Mouse (Mus musculus): ENCODE results near the gene Gipr.

The Gipr gene

DNA sequence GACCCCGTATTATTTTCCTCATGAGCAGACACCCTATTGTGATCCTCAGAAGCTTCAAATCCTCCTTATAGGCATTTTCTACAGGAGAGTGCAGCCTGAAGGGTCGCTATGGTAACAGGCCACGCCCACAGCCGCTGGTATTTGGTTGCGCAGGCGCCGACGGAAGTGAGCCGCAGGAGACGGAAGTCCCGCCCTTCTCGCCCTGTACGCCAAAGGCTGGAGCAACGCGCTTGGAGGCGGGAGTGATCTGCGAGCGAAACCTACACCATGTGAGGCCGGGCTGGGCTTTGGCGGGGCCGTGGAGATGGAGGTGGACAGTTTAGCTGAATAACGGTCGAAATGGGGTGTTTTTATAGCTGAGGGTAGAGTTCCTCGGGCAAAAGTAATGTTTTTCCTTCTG, 16.3 kb downstream of the Gipr start, which contains the start of gene Snrpd2:
Gene Snrpd2, plus strand, starts transcription at position 97 of the 400 bp plus-strand sequence.
- in situ Hi-C loops (cut with MboI, MseI), result no loop called here

DNA sequence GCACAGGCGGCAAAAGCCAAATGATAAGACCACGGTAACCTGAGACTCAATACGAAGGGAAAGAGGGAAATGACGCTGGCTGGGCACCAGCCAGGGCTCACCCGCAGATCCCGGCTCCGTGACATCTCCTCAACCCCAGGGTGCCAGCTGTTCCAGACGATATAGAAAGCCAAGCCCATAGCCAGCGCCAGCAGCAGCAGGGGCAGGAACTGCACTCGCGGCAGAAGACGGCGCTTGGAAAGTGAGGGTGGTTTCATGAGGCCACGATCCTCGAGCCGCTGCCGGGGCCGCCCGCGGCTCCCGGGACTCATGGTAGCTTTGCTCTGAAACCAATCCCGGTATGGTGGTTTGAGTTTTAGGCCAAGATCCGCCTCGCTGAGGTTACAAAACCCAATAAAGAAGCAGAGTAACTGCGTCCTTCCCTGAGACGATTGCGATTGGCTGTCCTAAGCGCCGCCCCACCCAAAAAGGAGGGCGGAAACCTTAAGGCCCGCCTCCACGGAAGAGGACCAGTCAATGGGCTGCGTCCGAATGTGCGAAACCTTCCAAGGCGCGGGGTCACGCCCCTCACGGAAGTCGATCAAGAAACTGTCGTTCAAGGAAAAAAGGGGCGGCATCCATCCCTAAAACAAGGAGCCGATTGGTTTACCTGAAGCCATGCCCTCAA, 16.9 kb downstream of the Gipr start, which contains the start of gene Qpctl:
Gene Qpctl, minus strand, starts transcription at position 417 of the 667 bp plus-strand sequence.
- in situ Hi-C loops (cut with MboI, MseI), result no loop called here

DNA sequence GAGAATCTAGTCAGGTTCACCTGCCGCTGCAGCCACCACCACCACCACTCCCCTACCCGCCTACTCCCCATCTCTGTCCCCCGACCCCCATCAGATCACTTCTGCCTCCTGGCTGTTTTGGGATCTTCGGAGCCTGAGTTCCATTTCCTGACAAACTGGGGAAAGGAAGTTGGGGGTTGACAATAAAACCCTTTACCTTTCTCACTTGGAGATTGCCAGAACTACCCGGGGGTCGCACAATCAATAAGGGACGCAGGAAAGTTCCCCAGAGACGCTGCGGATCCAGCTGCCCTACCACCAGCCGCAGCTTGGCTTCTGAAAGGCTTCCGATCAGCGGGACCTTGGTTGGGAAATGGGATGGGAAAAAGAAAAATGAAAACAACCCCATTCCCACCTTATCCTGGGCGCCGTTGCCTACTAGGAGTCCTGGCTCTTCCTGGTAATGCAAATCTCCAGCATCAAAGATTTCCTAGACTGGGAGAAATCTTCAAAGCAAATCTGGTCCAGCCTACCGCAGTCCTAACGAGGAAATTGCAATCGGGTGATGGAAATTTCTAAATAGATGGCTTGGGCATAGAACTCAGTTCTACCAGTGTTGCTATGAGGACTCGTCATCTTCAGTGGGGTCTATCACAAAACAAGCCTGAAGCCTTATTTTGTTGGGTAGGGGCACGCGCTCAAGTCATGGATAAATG, 17.6 kb downstream of the Gipr start:
- in situ Hi-C loops (cut with MboI, MseI), result no loop called here

DNA sequence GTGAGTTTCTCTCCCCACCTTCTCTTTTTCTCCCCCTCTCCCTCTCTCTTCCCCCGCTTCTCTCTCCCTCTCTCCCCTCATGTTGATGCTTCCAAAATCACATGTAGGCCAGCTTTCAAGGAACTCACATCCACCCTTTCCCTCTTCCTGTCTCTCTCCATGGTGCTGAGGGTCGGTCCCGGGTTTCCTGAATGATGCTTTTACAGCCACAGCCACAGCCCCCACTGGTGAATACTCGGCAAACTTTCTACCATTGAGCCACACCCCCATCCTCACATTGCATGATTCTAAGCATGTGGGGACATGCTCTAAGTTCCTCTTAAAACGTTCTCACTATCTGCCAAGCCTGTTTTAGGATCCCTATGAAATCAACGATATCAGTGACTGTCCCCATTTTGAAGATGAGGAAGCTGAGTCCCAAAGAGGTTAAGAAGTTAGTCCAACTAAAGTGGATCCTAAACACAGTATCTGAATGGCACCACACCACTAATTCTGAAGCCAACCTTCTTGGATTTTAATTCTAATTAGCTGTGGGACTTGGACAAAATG, 18.4 kb downstream of the Gipr start:
- in situ Hi-C loops (cut with MboI, MseI), result no loop called here

DNA sequence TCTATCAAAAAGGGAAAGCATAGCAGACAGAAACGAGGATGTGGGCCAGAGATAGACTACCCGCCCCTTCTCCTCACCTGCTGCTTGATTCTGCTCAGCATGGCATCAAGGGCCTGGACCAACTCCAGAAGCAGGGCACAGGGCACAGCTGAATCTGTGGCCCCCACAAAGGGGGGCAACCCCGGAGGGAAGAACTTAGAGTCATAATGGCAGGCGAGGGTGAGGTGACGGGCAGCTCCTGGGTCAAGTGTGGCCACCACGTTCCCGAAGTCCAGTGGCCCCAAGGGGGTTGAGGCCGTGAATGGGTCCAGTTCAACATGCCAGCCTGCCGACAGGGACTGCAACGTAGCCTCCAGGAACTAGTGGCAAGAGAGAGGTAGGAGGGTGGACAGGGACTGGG, 19.1 kb downstream of the Gipr start:
- in situ Hi-C loops (cut with MboI, MseI), result no loop called here

DNA sequence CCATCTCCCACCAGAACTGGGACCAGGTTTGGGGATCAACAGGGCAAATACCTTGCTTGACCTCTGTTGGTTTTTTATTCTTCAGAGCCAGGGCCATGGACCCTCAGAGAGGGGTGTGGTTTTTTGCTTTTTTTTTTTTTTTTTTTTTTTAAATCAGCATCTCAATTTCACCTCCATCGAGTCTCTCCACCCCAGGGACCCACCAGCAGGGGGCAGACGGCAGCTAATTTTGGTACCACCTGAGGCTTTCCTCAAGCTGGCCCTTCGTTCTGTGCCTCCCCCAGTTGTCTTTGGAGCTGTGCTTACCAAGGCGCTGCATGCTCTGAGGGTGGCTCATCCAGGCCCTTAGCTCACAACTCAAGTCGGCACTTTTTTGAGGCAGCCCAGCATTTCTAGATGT, 28.5 kb downstream of the Gipr start:
- in situ Hi-C loops (cut with MboI, MseI), result no loop called here

DNA sequence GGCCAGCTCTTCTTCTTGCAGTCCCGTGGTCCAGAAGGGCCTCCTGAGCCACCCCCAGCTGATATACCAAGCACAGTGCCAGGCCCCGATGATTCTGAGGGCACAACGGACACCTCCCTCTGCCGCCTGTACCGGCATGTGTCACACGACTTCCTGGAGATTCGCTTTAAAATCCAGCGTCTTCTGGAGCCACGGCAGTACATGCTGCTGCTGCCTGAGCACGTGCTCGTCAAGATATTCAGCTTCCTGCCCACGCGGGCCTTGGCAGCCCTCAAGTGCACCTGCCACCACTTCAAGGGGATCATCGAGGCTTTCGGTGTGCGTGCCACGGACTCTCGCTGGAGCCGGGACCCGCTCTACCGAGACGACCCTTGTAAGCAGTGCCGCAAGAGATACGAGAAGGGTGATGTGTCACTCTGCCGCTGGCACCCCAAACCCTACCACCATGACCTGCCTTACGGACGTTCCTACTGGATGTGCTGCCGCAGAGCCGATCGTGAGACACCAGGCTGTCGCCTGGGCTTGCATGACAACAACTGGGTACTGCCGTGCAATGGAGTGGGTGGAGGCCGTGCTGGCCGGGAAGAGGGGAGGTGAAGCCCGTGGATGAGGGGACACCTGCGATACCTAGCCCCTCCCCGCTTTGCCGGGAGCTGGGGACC, 29.1 kb downstream of the Gipr start:
- in situ Hi-C loops (cut with MboI, MseI), result no loop called here

DNA sequence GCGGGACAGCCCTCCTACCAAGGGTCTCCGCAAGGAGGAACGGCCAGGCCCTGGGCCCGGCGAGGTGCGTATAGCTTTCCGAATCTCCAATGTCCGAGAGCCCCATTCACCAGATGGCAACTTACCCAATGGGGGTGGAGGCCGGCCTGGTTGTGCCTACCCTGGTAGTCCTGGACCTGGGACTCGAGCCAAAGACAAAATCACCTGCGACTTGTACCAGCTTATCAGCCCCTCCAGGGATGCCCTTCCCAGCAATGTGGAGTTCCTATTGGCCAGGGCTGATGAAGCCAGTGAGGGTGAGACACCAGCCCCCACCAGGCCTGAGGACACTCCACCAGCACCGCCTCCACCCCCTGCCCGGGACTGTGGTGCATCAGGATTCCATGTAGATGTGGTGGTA, 29.8 kb downstream of the Gipr start:
- in situ Hi-C loops (cut with MboI, MseI), result no loop called here

DNA sequence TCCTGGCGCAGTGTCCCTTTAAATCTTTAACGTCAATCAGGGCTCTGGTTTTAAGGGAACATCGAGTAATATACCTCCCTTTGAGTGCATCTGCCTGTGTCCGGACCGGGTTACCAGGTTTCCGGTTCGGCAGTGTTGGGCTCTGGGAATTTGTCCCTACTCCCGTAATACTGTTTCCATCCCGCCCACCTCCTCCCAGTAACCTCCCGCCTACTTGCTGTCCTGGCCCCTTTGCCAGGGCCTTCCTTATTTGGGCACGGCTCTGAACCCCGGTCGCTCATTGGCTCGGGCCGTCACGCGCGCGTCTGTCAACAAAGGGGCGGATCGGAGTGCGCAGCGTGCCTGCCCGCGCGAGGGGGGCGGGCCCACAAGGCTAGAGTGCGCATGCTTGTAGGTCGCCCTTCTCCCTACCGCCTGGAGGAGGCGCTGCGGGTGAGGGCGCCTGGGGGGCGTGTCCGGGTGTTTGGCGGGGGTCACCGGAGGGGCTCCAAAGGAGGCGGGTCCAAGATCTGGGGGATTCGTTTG, 34.5 kb downstream of the Gipr start:
- in situ Hi-C loops (cut with MboI, MseI), result no loop called here

DNA sequence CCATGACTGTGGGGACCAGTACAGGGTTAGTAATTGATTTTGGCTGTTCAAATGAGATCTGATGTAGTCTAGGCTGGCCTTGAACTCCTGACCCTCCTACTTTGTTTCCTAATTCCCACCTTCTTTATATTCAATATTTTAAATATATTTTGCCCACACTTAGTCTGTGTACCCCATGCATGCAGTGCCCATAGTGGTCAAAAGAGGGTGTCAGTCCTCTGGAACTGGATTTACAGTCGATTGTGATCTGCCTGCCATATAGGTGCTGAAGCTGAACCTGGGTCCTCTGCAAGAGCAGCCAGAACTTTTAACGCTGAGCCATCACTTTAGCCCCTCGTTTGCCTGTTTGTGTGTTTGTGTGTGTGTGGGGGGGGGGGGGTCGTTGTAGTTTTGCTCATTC, 35.3 kb downstream of the Gipr start:
- in situ Hi-C loops (cut with MboI, MseI), result no loop called here

DNA sequence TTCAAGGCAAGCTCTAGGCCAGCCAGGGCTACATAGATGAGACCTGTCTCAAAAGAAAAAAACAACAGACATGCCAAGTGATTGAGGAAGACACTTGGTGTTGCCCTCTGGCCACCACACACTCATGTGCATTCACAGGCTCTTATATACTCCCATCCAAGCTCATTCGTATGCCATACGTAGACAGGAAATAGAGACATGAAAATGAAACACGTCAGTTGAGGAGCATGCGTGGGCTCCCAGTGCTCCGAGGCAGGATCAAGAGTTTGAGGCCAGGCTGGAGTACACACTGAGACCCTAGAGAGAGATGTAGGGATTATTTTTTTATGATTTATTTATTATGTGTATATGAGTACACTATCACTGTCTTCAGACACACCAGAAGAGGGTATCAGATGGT, 36.5 kb downstream of the Gipr start:
- in situ Hi-C loops (cut with MboI, MseI), result no loop called here

DNA sequence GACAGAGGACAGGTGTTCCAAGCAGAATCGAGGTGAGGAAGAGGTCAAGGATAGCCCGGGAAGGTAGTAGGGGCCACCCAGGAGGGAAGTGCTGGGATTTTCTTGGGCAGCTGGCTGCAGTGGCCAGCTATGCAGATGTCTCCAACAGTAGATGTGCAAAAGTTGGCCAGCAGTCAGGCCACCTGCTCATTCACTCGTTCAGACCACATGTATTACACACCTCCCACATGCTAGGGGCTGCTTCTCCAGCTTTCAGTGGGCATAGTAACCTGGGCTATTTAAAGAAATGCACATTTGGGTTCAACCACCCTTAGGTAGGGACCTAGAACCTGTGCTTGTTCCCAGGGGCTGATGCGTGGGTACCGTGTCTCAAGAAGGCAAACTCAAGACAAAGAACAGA, 38.2 kb downstream of the Gipr start:
- in situ Hi-C loops (cut with MboI, MseI), result no loop called here

DNA sequence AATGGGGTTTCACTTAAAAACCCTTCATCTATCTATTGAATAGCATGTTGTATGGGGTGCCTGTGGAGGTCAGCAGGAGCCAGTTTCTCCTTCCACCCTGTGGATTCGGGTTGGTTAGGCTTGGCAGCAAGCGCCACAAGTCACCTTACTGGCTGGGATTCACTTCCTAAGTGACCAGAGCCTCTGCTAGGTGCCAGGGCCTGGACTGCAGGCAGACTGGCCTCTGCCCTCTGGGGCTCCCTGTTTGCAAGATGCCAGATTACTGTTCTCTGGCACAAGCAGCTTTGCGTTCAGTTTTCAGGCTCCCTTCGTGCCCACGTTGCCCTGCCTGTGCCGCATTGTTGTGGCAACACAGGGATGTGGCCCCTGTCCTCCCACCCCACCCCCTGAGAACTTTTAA, 41.2 kb downstream of the Gipr start:
- in situ Hi-C loops (cut with MboI, MseI), result no loop called here

DNA sequence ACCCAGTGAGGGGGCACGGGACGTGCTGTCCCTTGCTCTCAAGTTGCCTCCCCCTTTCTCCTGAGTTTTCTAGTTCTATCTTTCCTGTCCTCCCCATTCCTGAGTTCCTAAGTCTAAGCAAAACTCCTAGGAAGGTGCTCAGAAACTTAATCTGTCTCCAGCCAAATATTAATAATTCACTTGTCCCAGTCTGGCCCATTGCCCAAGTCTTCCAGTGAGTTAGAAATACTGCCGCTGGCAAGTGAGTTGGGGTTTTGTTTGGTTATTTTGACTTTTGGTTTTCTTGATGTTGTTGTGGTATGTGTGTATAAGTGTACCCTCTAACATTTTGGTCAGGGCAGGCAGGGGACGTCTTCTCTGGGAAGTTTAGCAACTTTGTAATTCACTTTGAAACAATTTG, 44.2 kb downstream of the Gipr start:
- in situ Hi-C loops (cut with MboI, MseI), result no loop called here

DNA sequence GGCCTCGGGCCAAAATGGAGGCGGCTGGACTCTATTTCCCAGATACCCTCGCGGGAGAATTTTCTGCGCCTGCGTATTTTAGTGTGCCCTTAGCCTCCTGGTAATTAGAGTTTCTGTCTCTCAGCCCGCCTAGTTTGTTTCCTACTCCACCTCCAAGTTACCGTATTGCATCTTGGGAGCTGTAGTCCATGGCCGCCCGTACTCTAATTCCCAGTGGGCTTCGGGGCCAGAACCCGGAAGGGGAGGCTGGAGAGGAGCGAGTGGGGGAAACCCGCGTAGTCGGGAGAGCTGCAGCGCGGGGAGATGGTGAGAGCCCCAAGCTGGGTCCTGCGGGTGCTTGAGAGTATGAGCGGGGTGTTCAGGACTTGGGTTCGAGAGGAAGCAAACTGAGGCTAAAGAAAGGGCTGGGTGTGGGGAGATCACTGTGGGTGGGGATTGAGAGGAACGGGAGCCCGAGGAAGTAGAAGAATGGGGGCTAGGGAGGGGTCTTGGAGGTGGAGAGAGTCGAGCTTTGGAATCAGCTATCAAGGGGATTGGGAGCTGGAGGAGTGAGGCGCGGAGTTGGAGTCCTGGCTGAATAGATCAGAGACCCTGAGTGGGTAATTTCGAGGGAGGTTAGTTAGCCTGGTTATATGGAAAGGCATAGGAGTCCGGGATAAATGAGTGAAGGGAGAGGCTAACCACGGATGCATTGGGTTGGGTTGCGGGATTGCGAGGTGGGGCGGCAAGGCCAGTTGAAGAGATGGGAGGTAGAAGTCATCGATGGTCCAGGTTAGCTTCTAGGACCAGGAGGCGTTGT, 46.1 kb downstream of the Gipr start, which contains the start of gene Fbxo46:
Gene Fbxo46, plus strand, starts transcription at position 229 of the 799 bp plus-strand sequence.
- in situ Hi-C loops (cut with MboI, MseI), result no loop called here

DNA sequence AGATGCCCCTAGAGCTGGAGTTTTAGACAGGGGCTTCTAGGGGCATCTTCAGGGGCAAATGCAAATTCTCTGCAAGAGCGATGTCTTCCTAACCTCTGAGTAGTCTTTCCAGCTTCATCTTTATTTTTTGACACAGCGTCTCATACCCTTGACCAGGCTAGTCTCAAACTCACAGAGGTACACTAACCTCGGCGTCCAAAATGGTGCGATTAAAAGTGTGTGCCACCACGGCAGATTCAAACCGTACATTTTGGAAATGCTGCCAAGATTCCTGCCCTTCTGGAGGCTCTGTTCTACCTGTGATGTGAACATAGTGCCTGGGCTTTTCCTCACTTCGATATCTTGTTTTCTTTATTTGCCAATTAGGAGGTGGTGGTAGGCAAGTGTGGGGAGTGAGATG, 46.8 kb downstream of the Gipr start:
- in situ Hi-C loops (cut with MboI, MseI), result no loop called here

DNA sequence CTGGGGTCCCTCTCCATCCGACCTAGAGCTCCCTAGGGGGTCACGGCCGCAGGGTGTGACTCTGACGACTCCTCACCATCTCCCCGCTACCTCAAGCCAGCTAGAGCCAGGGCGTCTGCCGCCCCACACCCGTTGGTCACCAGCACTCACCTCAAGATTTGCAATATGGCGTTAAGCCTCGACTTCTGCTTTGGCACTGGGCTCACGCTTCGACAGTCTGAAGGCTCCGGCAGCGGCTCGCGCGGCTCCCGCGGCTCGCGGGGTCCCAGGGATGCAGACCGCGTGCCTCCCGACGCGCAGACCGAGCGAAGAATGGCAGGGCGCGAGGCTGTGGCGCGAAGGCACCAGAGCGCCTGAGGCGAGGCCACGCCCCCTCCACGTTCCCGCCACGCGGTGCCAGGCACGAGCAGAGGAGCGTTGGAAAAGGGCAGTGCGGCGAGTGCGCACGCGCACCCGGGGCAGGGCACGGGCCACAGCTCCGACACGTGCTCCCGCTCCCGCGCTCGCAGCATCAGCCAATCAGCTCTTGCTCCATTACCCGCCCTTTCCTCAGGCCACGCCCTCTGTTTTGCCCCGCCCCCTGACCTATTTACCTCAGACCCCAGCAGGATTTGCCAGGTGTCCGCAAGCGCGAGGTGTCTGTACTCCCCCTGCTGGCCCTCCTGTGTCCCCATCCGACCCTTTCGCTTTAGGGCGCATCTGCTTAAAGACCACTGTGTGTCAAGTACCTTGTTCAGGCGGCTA, 47.7 kb downstream of the Gipr start, which contains the start of gene Gm4969:
Gene Gm4969, minus strand, starts transcription at position 341 of the 744 bp plus-strand sequence.
- in situ Hi-C loops (cut with MboI, MseI), result no loop called here

DNA sequence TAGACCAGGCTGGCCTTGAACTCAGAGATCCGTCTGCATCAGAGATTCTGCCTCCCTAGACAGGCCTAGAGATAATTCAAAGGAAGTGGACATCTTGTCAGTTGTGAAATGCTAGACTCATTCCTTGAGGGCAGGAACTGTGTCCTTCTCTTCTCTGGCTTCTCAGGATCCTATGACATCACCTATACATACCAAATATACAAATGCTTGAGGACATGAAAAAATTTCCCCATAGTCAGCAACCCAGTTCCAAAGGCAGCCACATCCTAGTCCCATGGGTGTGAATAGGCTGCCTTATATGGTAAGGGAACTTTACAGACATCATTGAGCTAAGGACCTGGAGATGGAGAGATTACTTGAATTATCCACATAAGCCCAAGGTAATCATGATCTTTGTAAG, 56.4 kb downstream of the Gipr start:
- in situ Hi-C loops (cut with MboI, MseI), result no loop called here

DNA sequence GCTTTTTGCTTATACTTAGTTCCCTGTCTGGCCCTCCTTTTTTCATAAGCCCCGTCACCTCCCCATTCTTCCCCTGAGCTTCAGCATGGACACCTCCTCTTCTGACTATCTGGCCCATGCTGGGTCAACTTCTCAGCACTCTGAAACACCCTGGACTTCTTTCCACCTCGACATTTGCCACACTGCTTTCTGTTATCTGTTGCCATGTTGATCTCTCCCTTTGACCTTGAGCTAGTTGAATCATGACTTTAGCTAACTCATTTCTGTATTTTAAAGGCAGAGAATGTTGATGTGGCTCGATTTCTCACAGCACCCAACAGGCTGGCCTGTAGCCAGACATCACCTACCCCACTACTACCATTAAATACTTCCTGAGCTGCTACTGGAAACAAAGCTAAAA, 58.5 kb downstream of the Gipr start:
- in situ Hi-C loops (cut with MboI, MseI), result no loop called here
